8 mouse cellular contexts compared by ENCODE assay signal in the genomic region with DNA sequence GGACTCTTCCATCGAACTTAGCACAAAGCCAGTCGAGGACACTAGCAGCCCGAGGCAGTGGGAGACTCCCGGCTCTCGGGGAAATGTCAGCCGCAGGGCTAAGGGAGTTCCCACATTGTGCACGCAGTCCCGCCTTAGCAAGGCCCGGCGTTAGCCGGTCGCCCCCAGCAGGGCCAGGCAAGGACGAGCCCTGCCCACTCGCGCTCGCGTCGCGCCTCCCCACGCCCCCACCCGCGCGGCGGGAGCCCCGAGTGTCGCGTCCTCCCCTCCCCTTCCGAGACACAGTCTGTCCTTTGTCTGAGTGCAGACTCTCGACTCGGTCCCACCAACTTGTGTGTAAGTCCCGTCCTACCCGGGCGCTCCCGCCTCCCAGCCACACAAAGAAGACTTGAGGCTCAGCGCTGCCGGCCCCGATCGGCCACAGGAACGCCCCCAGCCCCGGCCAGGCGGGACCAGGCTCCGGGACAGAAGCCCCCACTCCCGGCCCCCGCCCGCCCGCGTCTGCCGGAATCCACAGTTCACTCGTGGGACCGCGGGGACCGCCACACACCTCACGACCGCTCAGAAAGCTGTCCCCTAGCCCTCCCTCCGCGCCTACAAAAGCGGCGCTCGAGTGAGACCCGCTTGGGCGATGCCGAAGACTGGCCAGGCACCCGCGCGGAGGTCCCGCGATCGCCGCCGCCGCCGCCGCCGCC. TPM values are rescaled to one million over a fixed set of nuclear protein-coding genes. Genes with fewer than 3 reads are reported as not detected.
DNase-seq lines count a peak whose midpoint lies in the region; ATAC-seq lines count a peak whose summit lies in the region.

No protein-coding gene starts in this region.

- H3K9me3 ChIP-seq in forebrain, embryonic 11.5 days (ENCODE audit: control insufficient read depth, low read length), result no peaks in the 10 kb centered on the region
- H3K9me3 ChIP-seq in heart, embryonic 16.5 days (replicated peaks; ENCODE audit: control insufficient read depth, low read length), result no peaks in the 10 kb centered on the region
- no peaks in the 10 kb centered on the region for H3K9me3 ChIP-seq in liver, embryonic 16.5 days (replicated peaks; ENCODE audit: control insufficient read depth, low read length)
- no peaks in the 10 kb centered on the region for H3K9me3 ChIP-seq in neural tube, embryonic 12.5 days

- H3K4me2 ChIP-seq in forebrain, embryonic 11.5 days (ENCODE audit: low read depth, low read length, severe bottlenecking), result peak overlapping the region; percentile 59
- H3K4me2 ChIP-seq in heart, embryonic 16.5 days (ENCODE audit: low read depth, low read length), result peak overlapping the region; percentile 80
- H3K4me2 ChIP-seq in liver, embryonic 16.5 days (ENCODE audit: low read depth, low read length), result peak overlapping the region; percentile 89
- peak overlapping the region; percentile 71 for H3K4me2 ChIP-seq in neural tube, embryonic 12.5 days (replicated peaks)

- H3K4me1 ChIP-seq in forebrain, embryonic 11.5 days (replicated peaks; ENCODE audit: control insufficient read depth, insufficient read depth, low read length), result peaks cover 3% of the 10 kb centered on the region; the same call in 1 of the 2 replicates
- H3K4me1 ChIP-seq in heart, embryonic 16.5 days (ENCODE audit: control insufficient read depth, insufficient read depth, low read length), result peaks cover 9% of the 10 kb centered on the region
- H3K4me1 ChIP-seq in liver, embryonic 16.5 days (ENCODE audit: control insufficient read depth, low read depth, low read length), result peaks cover 8% of the 10 kb centered on the region
- H3K4me1 ChIP-seq in neural tube, embryonic 12.5 days, result peaks cover 6% of the 10 kb centered on the region; the same call in 1 of the 2 replicates

- DNase-seq in c-Kit-positive CD71-positive TER-119-negative erythroid progenitor cells, embryonic 14.5 days (ENCODE audit: low read depth), result peak; percentile 27
- DNase-seq in forebrain, embryonic 11.5 days (ENCODE audit: low spot score), result peak; percentile 91
- peak; percentile 76 to 86 for DNase-seq in kidney, postnatal 4 days
- peak; percentile 24 for DNase-seq in telencephalon, adult 2 months (ENCODE audit: low read depth, low spot score)

- peak overlapping the region; percentile 96 for H3K4me3 ChIP-seq in forebrain, embryonic 11.5 days (ENCODE audit: low read depth, low read length)
- H3K4me3 ChIP-seq in heart, embryonic 16.5 days (ENCODE audit: low read length), result peak overlapping the region; percentile 97
- peak overlapping the region; percentile 100 for H3K4me3 ChIP-seq in liver, embryonic 16.5 days (ENCODE audit: low read depth, low read length)
- peak overlapping the region; percentile 96 for H3K4me3 ChIP-seq in neural tube, embryonic 12.5 days

- H3K36me3 ChIP-seq in forebrain, embryonic 11.5 days (ENCODE audit: control insufficient read depth, insufficient read depth, low read length), result no peaks in the 10 kb centered on the region
- no peaks in the 10 kb centered on the region for H3K36me3 ChIP-seq in heart, embryonic 16.5 days (ENCODE audit: control insufficient read depth, insufficient read depth)
- H3K36me3 ChIP-seq in liver, embryonic 16.5 days (ENCODE audit: control insufficient read depth, insufficient read depth), result no peaks in the 10 kb centered on the region
- no peaks in the 10 kb centered on the region for H3K36me3 ChIP-seq in neural tube, embryonic 12.5 days

- peak overlapping the region; percentile 100 for H3K9ac ChIP-seq in forebrain, embryonic 11.5 days (ENCODE audit: low read length)
- H3K9ac ChIP-seq in heart, embryonic 16.5 days (ENCODE audit: low read length), result peak overlapping the region; percentile 99
- peak overlapping the region; percentile 100 for H3K9ac ChIP-seq in liver, embryonic 16.5 days (ENCODE audit: low read depth, low read length)
- H3K9ac ChIP-seq in neural tube, embryonic 12.5 days, result peak overlapping the region; percentile 99

- no peaks in the 10 kb centered on the region for H3K27me3 ChIP-seq in forebrain, embryonic 11.5 days (ENCODE audit: control insufficient read depth, insufficient read depth, low read length)
- H3K27me3 ChIP-seq in heart, embryonic 16.5 days (ENCODE audit: control insufficient read depth, insufficient read depth, low read length), result no peaks in the 10 kb centered on the region
- H3K27me3 ChIP-seq in liver, embryonic 16.5 days (ENCODE audit: control insufficient read depth, insufficient read depth, low read depth, low read length), result no peaks in the 10 kb centered on the region
- H3K27me3 ChIP-seq in neural tube, embryonic 12.5 days (replicated peaks), result no peaks in the 10 kb centered on the region

- ATAC-seq in CD4-positive, CD25-positive, alpha-beta regulatory T cell, adult 4 months, result peak; percentile 33
- ATAC-seq in forebrain, embryonic 11.5 days (replicated peaks; ENCODE audit: low FRiP score), result peak; percentile 72
- peak; percentile 60 for ATAC-seq in heart, embryonic 16.5 days (replicated peaks; ENCODE audit: extremely low read depth, insufficient read depth, low FRiP score)
- ATAC-seq in liver, embryonic 16.5 days (ENCODE audit: low read depth), result peak; percentile 51
- ATAC-seq in neural tube, embryonic 12.5 days (ENCODE audit: low FRiP score, low read depth), result peak; percentile 73

- H3K27ac ChIP-seq in forebrain, embryonic 11.5 days (ENCODE audit: low read depth, low read length), result peak overlapping the region; percentile 99
- H3K27ac ChIP-seq in heart, embryonic 16.5 days (ENCODE audit: low read length), result peak overlapping the region; percentile 99
- H3K27ac ChIP-seq in liver, embryonic 16.5 days (ENCODE audit: low read length), result peak overlapping the region; percentile 96
- peak overlapping the region; percentile 99 for H3K27ac ChIP-seq in neural tube, embryonic 12.5 days

- WGBS in forebrain, embryonic 11.5 days, result under 1% methylated on average over 69 of the region's 74 CpGs
- under 1% methylated on average over 72 of the region's 74 CpGs for WGBS in heart, embryonic 16.5 days
- under 1% methylated on average over 66 of the region's 74 CpGs for WGBS in liver, embryonic 16.5 days (ENCODE audit: insufficient replicate concordance)
- under 1% methylated on average over 74 of the region's 74 CpGs for WGBS in neural tube, embryonic 12.5 days

RNA-seq across cellular contexts. Expression of a gene that starts 0.9 kb away (rescaled TPM):
- 10 to 100 TPM; 36.2 to 43.3 TPM for polyA plus RNA-seq in CD4-positive, CD25-positive, alpha-beta regulatory T cell, adult 4 months (2017; shearing (Covaris generic))
- 198 and 216 TPM in 2 replicates for polyA plus RNA-seq in forebrain, embryonic 11.5 days (2014; fragmentation: Nextera tagmentation; extraction: Ambion mirVana)
- polyA plus RNA-seq in heart, embryonic 16.5 days (2015; fragmentation: Nextera tagmentation; extraction: Ambion mirVana), result 48.1 and 59.5 TPM in 2 replicates
- 42.3 and 48.2 TPM in 2 replicates for polyA plus RNA-seq in liver, embryonic 16.5 days (2015; fragmentation: Nextera tagmentation; extraction: Ambion mirVana)
- polyA plus RNA-seq in neural tube, embryonic 12.5 days (2016; fragmentation: Nextera tagmentation; extraction: Ambion mirVana), result 161 and 162 TPM in 2 replicates

Comparison
In these comparisons a context has a peak if more than half of its experiments do, and no peak if none do; other contexts are left out.
1. Peak in every context shown above with its lines: DNase-seq, ATAC-seq, H3K4me3 ChIP-seq and H3K27ac ChIP-seq.
2. DNase-seq: peak in every context shown above with its lines; median percentile 91 in forebrain, embryonic 11.5 days; 81 in kidney, postnatal 4 days; 27 in c-Kit-positive CD71-positive TER-119-negative erythroid progenitor cells, embryonic 14.5 days; 24 in telencephalon, adult 2 months.